Mouse (Mus musculus): ENCODE data around the gene Thop1. TPM values are rescaled to one million over a fixed set of nuclear protein-coding genes. Genes with fewer than 3 reads are reported as not detected.
A peak's percentile ranks its signal among the peaks of the same experiment; 100 is the strongest.

Gene Thop1
- polyA plus RNA-seq, 1 experiment from 2014 or later, result 54.1 TPM

GRCm38 (mm10) chr10:81082168-81082960, 12.5 kb downstream of the Thop1 start:
- Histone ChIP-seq H3K9me3 (ENCODE audit: control insufficient read depth, low read length) (no peaks in the 10 kb centered on the region), H3K36me3 (ENCODE audit: control insufficient read depth, insufficient read depth, low read length) (peaks cover 59% of the 10 kb centered on the region), H3K27ac (ENCODE audit: low read depth) (no peak overlapping the region), H3K9ac (ENCODE audit: low read length) (no peak overlapping the region), H3K4me3 (ENCODE audit: low read depth, low read length) (no peak overlapping the region), H3K4me1 (replicated peaks; ENCODE audit: control insufficient read depth, insufficient read depth, low read length) (no peaks in the 10 kb centered on the region), H3K4me2 (ENCODE audit: low read length) (no peak overlapping the region), H3K27me3 (replicated peaks; ENCODE audit: control insufficient read depth, insufficient read depth, low read length) (no peaks in the 10 kb centered on the region)
- ATAC-seq (replicated peaks; ENCODE audit: low FRiP score, low TSS enrichment, low read depth) (peak; percentile 25), DNase-seq (ENCODE audit: low spot score) (peak; percentile 88)
- WGBS, result 76% methylated on average over 7 of the region's 7 CpGs

GRCm38 (mm10) chr10:81087021-81087420, 17.2 kb downstream of the Thop1 start:
- Histone ChIP-seq H3K4me3 (ENCODE audit: low read depth, low read length) (no peak overlapping the region), H3K36me3 (ENCODE audit: control insufficient read depth, insufficient read depth, low read length) (peaks cover 12% of the 10 kb centered on the region; the same call in 1 of the 2 replicates), H3K27ac (ENCODE audit: low read depth) (no peak overlapping the region), H3K4me2 (ENCODE audit: low read length) (no peak overlapping the region), H3K4me1 (replicated peaks; ENCODE audit: control insufficient read depth, insufficient read depth, low read length) (no peaks in the 10 kb centered on the region), H3K27me3 (replicated peaks; ENCODE audit: control insufficient read depth, insufficient read depth, low read length) (no peaks in the 10 kb centered on the region), H3K9me3 (ENCODE audit: control insufficient read depth, low read length) (no peaks in the 10 kb centered on the region), H3K9ac (ENCODE audit: low read length) (no peak overlapping the region)
- no peak for DNase-seq (ENCODE audit: low spot score)
- no peak for ATAC-seq (replicated peaks; ENCODE audit: low FRiP score, low TSS enrichment, low read depth)
- 34% methylated on average over 2 of the region's 2 CpGs for WGBS

GRCm38 (mm10) chr10:81089216-81089615, 19.4 kb downstream of the Thop1 start:
- Histone ChIP-seq H3K36me3 (ENCODE audit: control insufficient read depth, insufficient read depth, low read length) (no peaks in the 10 kb centered on the region), H3K9me3 (ENCODE audit: control insufficient read depth, low read length) (no peaks in the 10 kb centered on the region), H3K4me3 (ENCODE audit: low read depth, low read length) (no peak overlapping the region), H3K27me3 (replicated peaks; ENCODE audit: control insufficient read depth, insufficient read depth, low read length) (no peaks in the 10 kb centered on the region), H3K4me2 (ENCODE audit: low read length) (no peak overlapping the region), H3K4me1 (replicated peaks; ENCODE audit: control insufficient read depth, insufficient read depth, low read length) (no peaks in the 10 kb centered on the region), H3K9ac (ENCODE audit: low read length) (no peak overlapping the region), H3K27ac (ENCODE audit: low read depth) (no peak overlapping the region)
- 44% methylated on average over 2 of the region's 2 CpGs for WGBS
- DNase-seq (ENCODE audit: low spot score), result peak; percentile 65
- ATAC-seq (replicated peaks; ENCODE audit: low FRiP score, low TSS enrichment, low read depth), result no peak

- Histone ChIP-seq H3K4me2 (ENCODE audit: low read length) (no peak overlapping the region), H3K9me3 (ENCODE audit: control insufficient read depth, low read length) (no peaks in the 10 kb centered on the region), H3K4me3 (ENCODE audit: low read depth, low read length) (no peak overlapping the region), H3K9ac (ENCODE audit: low read length) (no peak overlapping the region), H3K27me3 (replicated peaks; ENCODE audit: control insufficient read depth, insufficient read depth, low read length) (no peaks in the 10 kb centered on the region), H3K36me3 (ENCODE audit: control insufficient read depth, insufficient read depth, low read length) (no peaks in the 10 kb centered on the region), H3K4me1 (replicated peaks; ENCODE audit: control insufficient read depth, insufficient read depth, low read length) (no peaks in the 10 kb centered on the region), H3K27ac (ENCODE audit: low read depth) (no peak overlapping the region)
- WGBS, result 64% methylated on average over 7 of the region's 7 CpGs
- no peak for DNase-seq (ENCODE audit: low spot score)
- no peak for ATAC-seq (replicated peaks; ENCODE audit: low FRiP score, low TSS enrichment, low read depth)
Measured at GRCm38 (mm10) chr10:81090621-81091020, 20.8 kb downstream of the Thop1 start.

- Histone ChIP-seq H3K27ac (ENCODE audit: low read depth) (no peak overlapping the region), H3K4me3 (ENCODE audit: low read depth, low read length) (no peak overlapping the region), H3K4me2 (ENCODE audit: low read length) (no peak overlapping the region), H3K9ac (ENCODE audit: low read length) (no peak overlapping the region), H3K4me1 (replicated peaks; ENCODE audit: control insufficient read depth, insufficient read depth, low read length) (no peaks in the 10 kb centered on the region), H3K27me3 (replicated peaks; ENCODE audit: control insufficient read depth, insufficient read depth, low read length) (no peaks in the 10 kb centered on the region), H3K36me3 (ENCODE audit: control insufficient read depth, insufficient read depth, low read length) (no peaks in the 10 kb centered on the region), H3K9me3 (ENCODE audit: control insufficient read depth, low read length) (peaks cover 3% of the 10 kb centered on the region; the same call in 1 of the 2 replicates)
- peak; percentile 22; the same call in 1 of the 2 replicates for ATAC-seq (replicated peaks; ENCODE audit: low FRiP score, low TSS enrichment, low read depth)
- 46% methylated on average over 22 of the region's 22 CpGs for WGBS
- peak; percentile 82 for DNase-seq (ENCODE audit: low spot score)
Measured at GRCm38 (mm10) chr10:81092465-81093250, 22.8 kb downstream of the Thop1 start.

- WGBS, result 62% methylated on average over 9 of the region's 9 CpGs
- H3K27me3 ChIP-seq (replicated peaks; ENCODE audit: control insufficient read depth, insufficient read depth, low read length), result no peaks in the 10 kb centered on the region
- ATAC-seq (replicated peaks; ENCODE audit: low FRiP score, low TSS enrichment, low read depth) (peak; percentile 84), DNase-seq (ENCODE audit: low spot score) (peak; percentile 56)
- H3K27ac ChIP-seq (ENCODE audit: low read depth), result no peak overlapping the region
- no peak overlapping the region for H3K9ac ChIP-seq (ENCODE audit: low read length)
- no peak overlapping the region for H3K4me2 ChIP-seq (ENCODE audit: low read length)
- no peaks in the 10 kb centered on the region for H3K4me1 ChIP-seq (replicated peaks; ENCODE audit: control insufficient read depth, insufficient read depth, low read length)
- H3K36me3 ChIP-seq (ENCODE audit: control insufficient read depth, insufficient read depth, low read length), result no peaks in the 10 kb centered on the region
- no peak overlapping the region for H3K4me3 ChIP-seq (ENCODE audit: low read depth, low read length)
- peaks cover 3% of the 10 kb centered on the region; the same call in 1 of the 2 replicates for H3K9me3 ChIP-seq (ENCODE audit: control insufficient read depth, low read length)
Measured at GRCm38 (mm10) chr10:81094931-81095678, 25.3 kb downstream of the Thop1 start.

- H3K27me3 ChIP-seq (replicated peaks; ENCODE audit: control insufficient read depth, insufficient read depth, low read length), result no peaks in the 10 kb centered on the region
- DNase-seq (ENCODE audit: low spot score) (peak; percentile 97), ATAC-seq (replicated peaks; ENCODE audit: low FRiP score, low TSS enrichment, low read depth) (peak; percentile 94)
- peak within 1 kb of the TSS; percentile 98 for H3K4me3 ChIP-seq (ENCODE audit: low read depth, low read length)
- H3K36me3 ChIP-seq (ENCODE audit: control insufficient read depth, insufficient read depth, low read length), result peaks cover 26% of the 10 kb centered on the region
- H3K9ac ChIP-seq (ENCODE audit: low read length), result peak within 1 kb of the TSS; percentile 99
- peak within 1 kb of the TSS; percentile 49 for H3K4me2 ChIP-seq (ENCODE audit: low read length)
- WGBS, result under 1% methylated on average over 56 of the region's 56 CpGs
- H3K27ac ChIP-seq (ENCODE audit: low read depth), result peak within 1 kb of the TSS; percentile 99
- peaks cover 13% of the 10 kb centered on the region for H3K4me1 ChIP-seq (replicated peaks; ENCODE audit: control insufficient read depth, insufficient read depth, low read length)
- no peaks in the 10 kb centered on the region for H3K9me3 ChIP-seq (ENCODE audit: control insufficient read depth, low read length)
Measured at GRCm38 (mm10) chr10:81105565-81106112, 35.8 kb downstream of the Thop1 start, which contains the start of gene Map2k2. Gene Map2k2 (plus strand): TSS chr10:81105915.

- ATAC-seq (replicated peaks; ENCODE audit: low FRiP score, low TSS enrichment, low read depth) (peak; percentile 88), DNase-seq (ENCODE audit: low spot score) (peak; percentile 96)
- H3K9me3 ChIP-seq (ENCODE audit: control insufficient read depth, low read length), result no peaks in the 10 kb centered on the region
- under 1% methylated on average over 34 of the region's 35 CpGs for whole genome bisulfite sequencing
- no peaks in the 10 kb centered on the region for H3K27me3 ChIP-seq (replicated peaks; ENCODE audit: control insufficient read depth, insufficient read depth, low read length)
- H3K27ac ChIP-seq (ENCODE audit: low read depth), result peak overlapping the region; percentile 99
- peaks cover 13% of the 10 kb centered on the region for H3K4me1 ChIP-seq (replicated peaks; ENCODE audit: control insufficient read depth, insufficient read depth, low read length)
- H3K9ac ChIP-seq (ENCODE audit: low read length), result peak overlapping the region; percentile 99
- peak overlapping the region; percentile 98 for H3K4me3 ChIP-seq (ENCODE audit: low read depth, low read length)
- H3K36me3 ChIP-seq (ENCODE audit: control insufficient read depth, insufficient read depth, low read length), result peaks cover 32% of the 10 kb centered on the region
- H3K4me2 ChIP-seq (ENCODE audit: low read length), result peak overlapping the region; percentile 49
Measured at GRCm38 (mm10) chr10:81106113-81106721, 36.4 kb downstream of the Thop1 start.
